Mouse (Mus musculus): ENCODE results near the gene Mtif3.
"Not testable (repeated sequence)": the region's sequence is repeated elsewhere in the genome, so short reads cannot be mapped to it uniquely, and the experiment has no call there.

Gene Mtif3

GRCm38 (mm10) chr5:146948508-146949088 lies 15.0 kb downstream of the Mtif3 start, which contains the start of gene Gtf3a:
Gtf3a (plus strand) TSS chr5:146948657.
- DNase-seq (ENCODE audit: low spot score), result peak; percentile 82

- DNase-seq (ENCODE audit: low spot score), result no peak
Measured at GRCm38 (mm10) chr5:146948041-146948507, 15.5 kb downstream of the Mtif3 start.

GRCm38 (mm10) chr5:146947497-146947896 lies 16.1 kb downstream of the Mtif3 start:
- no peak for DNase-seq (ENCODE audit: low spot score)

GRCm38 (mm10) chr5:146946682-146947081 lies 16.9 kb downstream of the Mtif3 start:
- no peak for DNase-seq (ENCODE audit: low spot score)

- DNase-seq (ENCODE audit: low spot score), result peak; percentile 59
Measured at GRCm38 (mm10) chr5:146944568-146944967, 19.0 kb downstream of the Mtif3 start.

GRCm38 (mm10) chr5:146942965-146943364 lies 20.6 kb downstream of the Mtif3 start:
- DNase-seq (ENCODE audit: low spot score), result no peak

GRCm38 (mm10) chr5:146941939-146942338 lies 21.7 kb downstream of the Mtif3 start:
- DNase-seq (ENCODE audit: low spot score), result not testable (repeated sequence)

GRCm38 (mm10) chr5:146940219-146940618 lies 23.4 kb downstream of the Mtif3 start:
- no peak for DNase-seq (ENCODE audit: low spot score)

- peak; percentile 50 for DNase-seq (ENCODE audit: low spot score)
Measured at GRCm38 (mm10) chr5:146939109-146939796, 24.3 kb downstream of the Mtif3 start.

GRCm38 (mm10) chr5:146937541-146938503 lies 25.8 kb downstream of the Mtif3 start:
- DNase-seq (ENCODE audit: low spot score), result no peak

GRCm38 (mm10) chr5:146933466-146933865 lies 30.1 kb downstream of the Mtif3 start:
- DNase-seq (ENCODE audit: low spot score), result no peak

GRCm38 (mm10) chr5:146931904-146932553 lies 31.6 kb downstream of the Mtif3 start:
- no peak for DNase-seq (ENCODE audit: low spot score)

- no peak for DNase-seq (ENCODE audit: low spot score)
Measured at GRCm38 (mm10) chr5:146931422-146931821, 32.2 kb downstream of the Mtif3 start.

GRCm38 (mm10) chr5:146926673-146927072 lies 36.9 kb downstream of the Mtif3 start:
- DNase-seq (ENCODE audit: low spot score), result no peak

GRCm38 (mm10) chr5:146923547-146923946 lies 40.1 kb downstream of the Mtif3 start:
- no peak for DNase-seq (ENCODE audit: low spot score)

- DNase-seq (ENCODE audit: low spot score), result no peak
Measured at GRCm38 (mm10) chr5:146921224-146921623, 42.4 kb downstream of the Mtif3 start.

GRCm38 (mm10) chr5:146920314-146921161 lies 43.1 kb downstream of the Mtif3 start:
- no peak for DNase-seq (ENCODE audit: low spot score)

- DNase-seq (ENCODE audit: low spot score), result no peak
Measured at GRCm38 (mm10) chr5:146919874-146920273, 43.7 kb downstream of the Mtif3 start.

- DNase-seq (ENCODE audit: low spot score), result not testable (repeated sequence)
Measured at GRCm38 (mm10) chr5:146917357-146917756, 46.2 kb downstream of the Mtif3 start.

GRCm38 (mm10) chr5:146916806-146917205 lies 46.8 kb downstream of the Mtif3 start:
- DNase-seq (ENCODE audit: low spot score), result no peak

GRCm38 (mm10) chr5:146916273-146916672 lies 47.3 kb downstream of the Mtif3 start:
- no peak for DNase-seq (ENCODE audit: low spot score)
